Mouse (Mus musculus): ENCODE data around the gene Nthl1. TPM values are rescaled to one million over a fixed set of nuclear protein-coding genes. Genes with fewer than 3 reads are reported as not detected.

The Nthl1 gene
- total RNA-seq, 2 experiments from 2014 or later: 3.2 to 3.4 TPM

DNA sequence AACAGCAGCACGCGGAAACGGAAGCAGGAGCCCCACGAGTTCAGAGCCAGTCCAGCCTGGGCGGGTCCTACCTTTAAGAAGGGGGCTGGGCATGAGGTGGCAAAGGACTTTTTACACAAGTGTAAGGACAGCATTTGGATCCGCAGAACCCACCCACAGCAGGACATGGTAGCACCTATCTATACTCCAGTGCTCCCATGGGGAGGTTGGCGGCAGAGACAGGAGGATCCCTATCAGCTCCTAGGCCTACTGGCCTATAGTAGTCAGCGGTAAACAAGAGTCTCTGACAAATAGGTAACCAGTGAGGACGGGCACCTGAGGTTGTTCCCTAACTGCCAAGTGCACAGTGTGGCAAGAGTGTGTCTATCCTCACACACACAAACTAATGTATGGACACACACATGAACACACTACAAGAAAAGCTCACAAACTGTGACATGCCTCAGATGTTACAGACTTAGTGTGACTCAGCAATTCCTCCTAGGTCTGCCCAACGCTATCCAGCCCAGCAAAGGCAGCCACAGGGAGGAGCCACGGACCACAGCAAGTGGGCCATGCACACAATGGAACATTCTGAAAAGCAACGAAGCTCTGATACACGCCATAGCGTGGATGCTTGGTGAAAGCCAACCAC is 14.8 kb upstream of the Nthl1 start:
- peak in 1 of 2 experiments; percentile 13 for DNase-seq
- intact Hi-C loops (cut with DNase I): loop anchor here (5.0 kb wide), 1 partner anchor 35 kb away; the partner anchor contains the start of gene Slc9a3r2

DNA sequence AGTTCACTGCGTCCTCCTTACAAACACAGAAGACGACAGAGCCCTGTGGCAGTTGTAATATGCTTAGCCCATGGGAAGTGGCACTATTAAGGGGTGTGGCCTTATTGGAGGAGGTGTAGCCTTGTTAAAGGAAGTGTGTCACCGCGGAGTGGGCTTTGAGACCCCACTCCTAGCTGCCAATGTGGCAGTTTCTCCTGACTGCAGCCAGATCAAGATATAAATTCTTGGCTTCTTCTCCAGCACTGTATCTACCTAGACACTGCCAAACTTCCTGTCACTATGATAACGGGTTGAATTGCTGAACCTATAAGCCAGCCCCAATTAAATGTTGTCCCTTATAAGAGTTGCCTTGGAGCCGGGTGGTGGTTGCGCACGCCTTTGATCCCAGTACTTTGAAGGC is 7.0 kb upstream of the Nthl1 start:
- DNase-seq: no peak
- intact Hi-C loops (cut with DNase I): loop anchor here (5.0 kb wide), 1 partner anchor 37 kb away; no protein-coding TSS in a partner anchor

DNA sequence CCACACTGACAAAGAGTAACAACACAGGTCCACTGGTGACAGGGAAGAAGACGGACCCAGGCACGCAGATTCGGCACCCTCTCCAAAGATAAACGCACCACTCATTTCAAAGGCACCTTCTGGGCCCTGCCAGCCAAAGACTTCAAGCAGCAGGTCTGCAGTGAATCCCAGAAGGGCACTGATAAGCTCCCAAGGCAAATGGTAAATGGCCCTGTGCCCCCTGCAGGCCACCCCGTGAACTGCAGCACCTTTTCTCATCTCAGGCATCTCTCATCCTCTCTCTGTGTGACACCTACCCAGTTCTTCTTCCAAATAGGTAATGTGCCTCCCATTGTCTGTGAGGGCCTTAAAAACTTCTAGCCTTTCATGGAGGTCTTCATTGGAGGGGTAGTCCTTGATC is 3.8 kb upstream of the Nthl1 start:
- intact Hi-C loops (cut with DNase I): loop anchor here (2.0 to 5.0 kb wide), 2 partner anchors 34 to 88 kb away; no protein-coding TSS in a partner anchor
- DNase-seq: peak; percentile 72 to 86

DNA sequence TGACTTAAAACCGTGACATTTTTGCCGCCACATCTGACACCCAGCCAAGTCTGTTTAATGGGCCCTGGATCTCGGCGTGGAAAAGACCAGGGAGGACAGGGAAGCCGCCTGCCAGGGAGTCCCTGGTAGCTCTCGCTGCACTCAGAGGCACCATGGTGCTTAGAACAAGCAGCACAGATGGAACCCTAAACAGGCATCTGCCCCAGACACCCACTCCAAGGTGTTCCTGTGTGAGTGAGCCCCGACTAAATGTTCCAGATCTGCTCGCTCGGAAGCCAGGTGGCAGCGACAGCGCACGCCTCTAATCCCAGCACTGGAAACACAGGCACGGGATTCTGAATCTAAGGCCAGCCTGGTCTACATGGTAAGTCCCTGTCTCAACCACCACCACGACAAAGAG is 2.4 kb upstream of the Nthl1 start:
- DNase-seq: no peak
- intact Hi-C loops (cut with DNase I): no loop called here

DNA sequence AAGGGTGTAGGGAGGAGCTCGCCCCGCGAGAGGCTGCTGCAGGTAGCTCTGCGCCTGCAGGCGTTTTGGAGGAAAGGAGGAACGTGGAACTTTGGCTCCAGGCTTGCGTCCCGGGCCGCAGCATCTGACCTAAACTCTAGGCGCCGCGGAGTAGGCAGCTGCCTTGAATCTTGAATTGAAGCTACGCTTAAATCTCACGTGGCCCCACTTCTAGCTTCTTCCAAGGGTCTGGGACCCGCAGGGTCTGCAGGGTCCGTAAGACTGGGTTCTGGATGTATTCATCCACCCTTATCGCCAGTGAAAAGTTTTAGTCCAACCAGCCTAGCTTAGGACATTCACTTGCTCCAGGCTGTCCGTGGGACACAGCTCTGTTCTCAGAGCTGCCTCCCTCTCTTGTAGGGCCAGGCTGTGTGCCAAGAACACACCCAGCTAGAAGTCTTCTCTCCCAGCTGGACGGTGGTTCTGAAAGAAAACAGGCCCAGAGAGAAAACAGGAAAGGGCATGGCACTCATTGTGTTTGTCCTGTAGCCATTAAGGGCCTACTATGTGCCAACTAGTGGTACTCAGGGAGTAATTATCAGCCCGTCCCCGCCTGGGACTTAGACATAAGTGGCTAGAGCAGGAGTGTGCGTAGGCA is 451 bp downstream of the Nthl1 start:
- DNase-seq: peak; percentile 83 to 85
- intact Hi-C loops (cut with DNase I): loop anchor here (2.0 kb wide), 1 partner anchor 18 kb away; the partner anchor contains the start of gene Slc9a3r2

DNA sequence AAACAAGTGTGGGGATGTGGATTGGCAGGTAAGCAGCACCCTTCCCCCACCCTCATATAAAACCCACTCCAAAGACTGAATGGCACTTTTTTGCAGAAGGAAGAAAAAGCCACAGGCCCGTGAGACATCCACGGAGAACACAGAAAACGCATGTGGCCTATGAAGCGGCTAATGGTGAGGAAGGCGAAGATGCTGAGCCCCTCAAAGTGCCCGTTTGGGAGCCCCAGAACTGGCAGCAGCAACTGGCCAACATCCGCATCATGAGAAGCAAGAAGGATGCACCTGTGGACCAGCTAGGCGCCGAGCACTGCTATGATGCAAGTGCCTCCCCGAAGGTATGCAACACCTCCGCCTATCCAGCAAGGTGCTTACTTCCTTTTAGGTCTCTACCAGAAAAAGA is 1.4 kb downstream of the Nthl1 start:
- intact Hi-C loops (cut with DNase I): loop anchor here (2.0 kb wide), 1 partner anchor 17 kb away; the partner anchor contains the start of gene Slc9a3r2
- no peak for DNase-seq

DNA sequence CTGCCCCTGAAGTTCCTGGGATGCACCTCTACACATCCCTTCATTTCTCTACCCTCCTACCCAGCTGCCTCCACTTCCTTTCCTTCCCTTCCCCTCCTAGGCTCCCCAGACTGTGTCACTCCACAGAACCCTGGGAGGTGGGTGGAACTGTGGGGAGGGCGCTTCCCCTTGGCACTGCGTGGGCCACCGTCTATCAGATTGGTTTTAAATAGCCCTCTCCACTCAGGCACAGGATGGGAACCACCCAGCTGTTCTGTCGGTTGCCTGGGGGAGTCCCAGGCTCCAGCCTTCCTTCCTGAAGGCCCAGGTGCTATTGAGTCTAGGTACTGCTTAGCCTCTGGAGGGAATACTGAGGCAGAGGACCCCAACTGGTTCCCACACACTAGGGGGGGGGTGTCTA is 2.5 kb downstream of the Nthl1 start:
- no peak for DNase-seq
- intact Hi-C loops (cut with DNase I): no loop called here

DNA sequence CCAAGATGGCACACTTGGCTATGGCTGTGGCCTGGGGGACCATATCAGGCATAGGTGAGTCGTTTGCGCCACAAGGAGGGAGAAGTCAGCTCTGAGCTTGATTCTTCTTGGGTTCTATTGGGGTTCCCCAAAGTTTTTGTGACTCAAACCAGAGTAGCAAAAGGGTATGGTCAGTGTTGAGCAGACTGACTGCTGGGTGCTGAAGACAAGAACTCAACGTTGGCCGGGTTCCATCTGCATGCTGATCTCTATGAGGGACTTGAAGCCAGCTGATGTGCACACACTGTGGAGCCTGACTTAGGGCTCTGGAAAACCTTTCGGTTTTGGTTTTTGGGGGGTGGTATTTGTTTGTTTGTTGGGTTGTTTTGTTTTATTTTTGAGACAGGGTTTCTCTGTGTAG is 3.2 kb downstream of the Nthl1 start:
- intact Hi-C loops (cut with DNase I): no loop called here
- DNase-seq: no peak

DNA sequence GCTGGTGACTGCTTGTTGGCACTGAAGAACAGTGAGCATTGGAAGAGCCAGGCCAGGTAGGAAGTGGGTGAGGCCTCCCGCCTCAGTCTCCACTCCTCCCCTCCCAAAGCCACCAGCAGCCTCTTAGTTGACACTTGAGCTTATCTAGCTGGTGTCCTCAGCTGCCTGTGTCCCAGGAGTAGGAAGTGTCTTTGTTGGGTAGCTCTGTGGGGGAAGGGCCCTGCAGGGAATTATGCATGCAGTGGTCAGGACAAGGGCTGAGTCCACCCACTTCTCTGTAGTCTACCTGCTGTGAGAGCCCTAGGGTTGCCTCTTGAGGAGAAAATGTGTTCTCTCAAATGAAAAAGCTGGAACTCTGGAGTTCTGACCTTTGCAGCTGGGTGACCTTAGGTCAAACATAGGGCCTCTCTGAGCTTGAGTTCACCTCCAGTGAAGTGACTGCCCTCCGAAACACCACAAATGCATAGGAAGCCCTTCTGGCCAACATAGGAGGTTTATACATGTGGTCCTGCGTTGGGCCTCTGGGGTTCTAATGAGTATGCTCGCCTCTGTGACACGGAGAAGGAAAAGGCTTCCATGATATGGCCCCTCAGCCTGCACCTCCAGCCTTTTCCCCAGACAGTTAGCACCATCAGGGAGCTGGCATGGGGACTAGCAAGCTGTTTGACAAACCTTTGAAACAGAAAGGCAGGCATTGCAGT is 4.5 kb downstream of the Nthl1 start:
- intact Hi-C loops (cut with DNase I): no loop called here
- DNase-seq: no peak

DNA sequence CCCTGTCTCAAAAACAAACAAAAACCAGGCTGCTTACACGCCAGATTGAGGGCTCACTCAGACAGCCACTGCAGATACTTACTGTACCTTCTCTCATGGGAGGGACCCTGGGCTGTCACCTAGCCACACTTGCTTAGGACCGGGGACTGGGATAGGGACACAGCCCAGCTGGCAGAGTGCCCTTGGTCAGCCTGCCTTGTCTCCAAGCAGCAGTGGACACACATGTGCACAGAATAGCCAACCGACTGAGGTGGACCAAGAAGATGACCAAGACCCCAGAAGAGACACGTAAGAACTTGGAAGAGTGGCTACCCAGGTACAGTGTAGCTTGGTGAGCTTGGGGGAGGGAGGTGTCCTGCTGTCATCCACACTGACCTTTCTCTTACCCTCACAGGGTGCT is 5.7 kb downstream of the Nthl1 start:
- intact Hi-C loops (cut with DNase I): no loop called here
- DNase-seq: peak in 1 of 2 experiments; percentile 54

DNA sequence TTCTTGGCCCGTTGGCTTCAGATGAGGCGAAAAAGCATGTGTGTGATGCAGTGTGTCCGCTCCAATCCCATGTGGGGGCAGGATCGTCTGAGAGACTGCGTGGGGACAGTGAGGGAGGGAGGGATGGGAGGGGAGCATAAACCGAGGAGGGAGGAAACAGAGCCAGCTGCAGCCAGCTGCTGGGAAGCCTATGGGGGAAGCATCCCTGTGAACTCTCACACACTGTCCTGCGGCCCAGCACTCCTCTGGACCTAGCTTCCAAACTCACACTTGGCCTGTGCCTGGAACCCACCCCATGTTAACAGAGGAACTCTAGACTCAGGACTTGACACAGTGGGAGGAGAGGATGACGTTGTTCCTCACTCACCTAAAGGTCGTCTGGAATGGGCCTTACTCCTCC is 6.4 kb downstream of the Nthl1 start:
- intact Hi-C loops (cut with DNase I): no loop called here
- DNase-seq: peak; percentile 81 to 86

DNA sequence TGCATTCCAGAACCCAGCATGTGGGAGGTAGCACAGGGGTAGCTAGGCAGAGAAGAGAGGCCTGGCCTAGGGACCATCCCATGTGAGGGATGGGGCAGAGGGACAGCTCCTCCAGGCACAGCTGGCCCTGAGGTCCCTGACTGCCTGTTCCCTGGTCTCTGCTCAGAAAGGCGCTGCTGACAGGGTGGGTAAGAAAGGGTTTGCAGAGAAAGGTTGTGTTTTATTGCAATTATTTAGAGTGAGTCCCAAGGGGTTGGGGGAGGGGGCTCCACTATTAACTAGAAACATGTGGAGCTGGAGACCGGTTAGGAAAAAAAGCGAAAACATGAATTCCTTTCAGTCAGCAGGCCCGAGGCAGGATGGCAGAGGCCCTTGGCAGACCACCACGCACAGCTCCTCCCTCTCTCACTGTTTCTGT is 7.1 kb downstream of the Nthl1 start:
- intact Hi-C loops (cut with DNase I): no loop called here
- DNase-seq: peak in 1 of 2 experiments; percentile 50

DNA sequence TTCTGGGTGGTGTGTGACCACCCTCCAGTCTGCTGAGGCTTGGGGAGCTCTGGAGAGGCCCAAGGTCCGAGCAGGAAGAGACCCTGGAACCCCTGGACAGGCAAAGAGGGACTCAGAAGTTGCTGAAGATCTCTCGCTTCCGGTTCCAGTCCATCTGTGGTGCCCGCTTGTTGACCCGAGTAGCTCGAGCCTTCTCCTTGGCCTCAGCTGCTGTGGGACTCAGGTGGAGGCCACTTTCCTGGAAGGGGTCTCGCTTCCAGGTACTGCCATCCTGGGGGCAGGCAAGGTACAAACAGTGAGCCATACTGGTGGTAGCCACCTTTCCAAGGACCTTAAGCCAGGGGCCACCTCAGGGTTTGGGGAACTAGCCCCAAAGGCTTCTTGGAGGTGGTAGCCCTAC is 7.6 kb downstream of the Nthl1 start:
- intact Hi-C loops (cut with DNase I): no loop called here
- no peak for DNase-seq

DNA sequence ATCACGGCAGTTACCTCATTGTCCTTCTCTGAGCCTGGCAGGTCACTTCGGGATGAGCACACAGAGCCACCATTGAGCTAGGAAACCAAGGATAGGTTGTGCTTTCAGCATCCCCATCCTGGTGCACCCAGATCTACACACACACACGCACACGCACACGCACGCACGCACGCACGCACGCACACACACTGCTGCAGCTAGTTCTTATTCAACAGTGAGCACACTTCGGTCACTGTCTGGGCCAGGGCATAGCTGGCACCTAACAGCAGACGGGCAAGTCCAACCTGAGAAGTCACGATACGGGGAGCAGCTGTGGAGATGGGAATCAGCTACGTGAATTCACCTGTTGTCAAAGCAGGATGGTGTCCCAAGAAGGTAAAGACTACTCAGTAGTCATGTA is 8.1 kb downstream of the Nthl1 start:
- no peak for DNase-seq
- intact Hi-C loops (cut with DNase I): no loop called here

DNA sequence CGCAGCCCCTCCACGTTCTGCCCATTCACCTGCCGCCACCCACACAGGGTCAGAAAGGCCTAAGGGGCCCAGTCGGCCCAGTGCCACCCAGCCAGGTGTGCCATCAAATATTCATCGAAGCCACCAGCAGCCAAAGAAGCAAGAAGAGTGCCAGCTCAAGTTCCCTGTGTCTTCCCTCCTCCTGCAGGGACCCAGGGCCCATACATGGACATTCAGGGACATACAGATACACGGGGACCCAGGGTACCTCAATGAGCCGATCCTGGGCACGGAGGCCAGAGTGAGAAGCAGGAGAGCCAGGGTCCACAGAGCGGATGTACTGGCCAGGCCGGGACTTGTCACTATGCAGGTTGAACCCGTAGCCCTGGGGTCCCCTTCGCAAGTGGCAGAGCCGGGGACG is 9.5 kb downstream of the Nthl1 start:
- intact Hi-C loops (cut with DNase I): no loop called here
- DNase-seq: no peak

DNA sequence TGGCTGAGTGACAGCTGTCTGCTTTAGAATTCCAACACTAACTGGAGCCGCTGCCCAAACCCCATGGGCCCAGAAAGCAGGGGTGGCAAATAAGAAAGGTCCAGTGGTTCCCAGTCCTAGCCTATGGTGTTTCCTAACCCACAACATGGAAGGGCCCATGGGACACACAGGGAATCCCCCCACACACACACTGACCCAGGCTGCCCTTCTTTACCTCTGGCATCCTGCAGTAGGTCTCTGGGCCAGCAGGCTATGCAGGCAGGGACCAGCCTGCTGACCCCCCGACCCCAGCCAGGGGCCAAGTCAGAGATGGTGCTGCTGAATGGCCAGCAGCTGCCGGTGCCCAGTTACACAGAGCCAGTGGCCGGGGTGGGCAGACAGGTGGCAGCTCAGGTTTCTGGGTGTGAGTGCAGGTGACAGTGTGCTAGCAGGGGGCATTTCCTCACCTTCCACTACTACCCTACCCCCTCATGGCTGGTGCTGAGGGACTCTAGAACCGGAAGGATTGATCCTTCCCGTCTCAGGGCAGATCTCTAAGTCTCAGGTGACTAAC is 10.4 kb downstream of the Nthl1 start:
- no peak for DNase-seq
- intact Hi-C loops (cut with DNase I): no loop called here

DNA sequence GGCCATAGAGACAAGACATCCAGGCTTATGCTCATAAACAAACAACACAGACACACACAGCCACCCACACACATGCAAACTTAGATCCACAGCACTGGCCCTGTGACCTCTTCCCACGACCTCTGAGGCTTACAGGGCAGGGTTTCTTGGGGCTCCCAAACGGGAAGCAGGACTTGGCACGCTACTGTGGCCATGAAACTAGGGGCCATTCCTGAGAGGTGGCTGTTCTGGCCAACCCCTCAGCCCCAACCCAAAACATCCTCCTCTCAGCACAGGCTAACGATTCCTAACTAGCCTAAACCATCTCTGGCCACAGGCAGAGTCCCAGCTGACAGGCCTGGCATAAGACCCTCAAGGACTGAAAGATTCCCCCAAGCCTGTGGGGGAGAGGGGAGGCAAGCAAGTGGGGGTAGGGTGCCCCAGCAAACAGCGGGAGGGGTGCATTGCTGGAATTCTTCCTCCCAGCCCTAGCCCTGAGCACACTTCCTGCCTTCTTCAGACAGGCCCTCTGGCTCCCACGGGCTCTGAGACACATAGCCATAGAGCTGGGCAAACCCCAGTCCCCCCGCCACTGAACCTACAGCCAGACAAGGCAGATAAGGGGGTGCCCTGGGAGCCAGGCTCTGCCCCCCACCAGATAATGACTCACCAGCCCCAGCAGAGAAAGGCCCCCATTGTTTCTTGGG is 11.7 kb downstream of the Nthl1 start:
- intact Hi-C loops (cut with DNase I): no loop called here
- DNase-seq: peak in 1 of 2 experiments; percentile 49

DNA sequence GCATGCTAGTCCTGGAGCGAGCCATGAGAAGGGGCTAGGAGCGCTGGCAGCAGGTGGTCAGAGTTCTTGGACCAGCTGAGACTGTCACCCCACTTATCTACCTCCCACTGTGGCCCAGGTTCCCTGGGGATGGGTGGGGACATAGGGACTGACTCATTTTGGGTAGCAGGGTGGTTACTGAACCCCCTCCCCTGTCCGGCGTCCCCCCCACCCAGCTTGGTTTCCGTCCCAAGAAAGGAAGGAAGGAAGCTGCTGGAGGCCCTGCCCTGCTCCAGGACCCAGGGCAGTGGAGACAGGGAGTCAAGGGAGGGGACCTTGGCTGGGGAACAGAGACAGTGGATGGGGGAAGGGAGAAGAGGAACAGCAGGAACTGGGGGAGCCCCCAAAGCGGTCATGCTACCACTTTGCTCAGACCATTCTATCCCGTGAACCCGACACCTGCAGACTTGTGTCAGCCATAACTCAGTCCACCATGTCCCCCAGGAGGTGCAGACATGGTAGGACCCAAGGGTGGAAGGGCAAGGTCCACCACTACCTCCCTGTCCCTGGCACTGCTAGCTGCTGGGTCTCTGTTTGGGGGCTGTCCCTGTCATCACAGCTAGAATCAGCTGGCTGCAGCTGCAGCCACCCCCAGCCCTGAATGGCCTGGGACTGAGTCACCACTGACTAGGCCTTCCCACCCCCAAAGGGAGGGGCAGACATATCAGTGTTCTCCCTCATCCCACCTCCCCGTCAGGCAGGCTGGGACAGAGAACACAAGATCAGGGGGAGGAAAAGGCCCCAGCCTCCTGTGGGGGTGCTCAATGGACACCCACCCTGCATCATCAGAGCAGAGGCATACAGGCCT is 12.6 kb downstream of the Nthl1 start:
- DNase-seq: peak; percentile 67 to 69
- intact Hi-C loops (cut with DNase I): no loop called here

DNA sequence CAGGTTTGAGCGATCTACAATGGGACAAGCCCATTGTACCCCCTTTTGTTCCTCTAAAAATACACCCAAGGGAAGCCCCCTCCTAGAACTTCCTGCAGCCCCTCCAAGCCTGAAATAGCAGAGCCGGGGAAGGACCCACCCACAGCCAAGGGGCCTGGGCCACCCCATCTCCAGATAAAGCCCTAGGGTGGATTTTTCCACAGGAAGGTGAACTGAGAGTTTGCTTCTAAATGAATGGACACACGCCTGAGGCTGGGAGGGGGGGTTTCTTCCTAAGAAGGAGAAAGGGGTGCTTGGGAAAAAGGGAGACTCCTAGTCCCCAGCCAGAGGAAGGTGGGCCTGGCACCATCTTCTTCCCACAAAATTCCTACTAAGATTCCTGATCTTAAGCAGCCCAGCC is 13.4 kb downstream of the Nthl1 start:
- intact Hi-C loops (cut with DNase I): no loop called here
- no peak for DNase-seq

DNA sequence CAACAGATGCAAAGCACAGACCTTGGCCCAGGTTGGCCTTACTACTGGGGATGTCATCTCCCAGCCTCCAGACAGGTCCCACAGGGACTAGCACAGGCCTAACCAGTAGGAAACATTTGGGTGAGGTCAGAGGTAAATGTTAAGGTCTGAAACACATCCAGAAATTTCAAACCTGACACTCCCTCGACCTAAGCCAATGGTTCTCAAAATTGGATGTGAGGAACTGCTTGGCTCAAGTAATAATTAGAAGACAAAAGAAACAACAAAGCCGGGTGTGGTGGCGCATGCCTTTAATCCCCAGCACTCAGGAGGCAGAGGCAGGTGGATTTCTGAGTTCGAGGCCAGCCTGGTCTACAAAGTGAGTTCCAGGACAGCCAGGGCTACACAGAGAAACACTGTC is 13.9 kb downstream of the Nthl1 start:
- intact Hi-C loops (cut with DNase I): no loop called here
- no peak for DNase-seq
